Mouse (Mus musculus): ENCODE data around the gene Plin2.

DNA sequence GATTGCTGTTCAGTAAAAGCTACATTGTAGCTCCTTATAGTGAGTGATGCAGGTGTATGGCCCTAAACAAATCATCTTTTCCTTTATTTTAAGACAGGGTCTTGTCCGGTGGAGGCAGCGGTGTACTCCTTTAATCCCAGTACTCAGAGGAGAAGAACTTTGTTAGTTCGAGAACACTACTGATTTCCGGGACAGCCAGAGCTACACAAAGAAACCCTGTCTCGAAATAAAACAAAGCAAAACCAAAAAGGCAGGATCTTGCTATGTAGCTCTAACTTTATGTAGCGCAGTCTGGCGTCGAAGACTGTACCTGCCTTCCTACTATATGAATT, 57.6 kb downstream of the Plin2 start:
- TF ChIP-seq GATA1 (IDR thresholded peaks at IDR 0.05; ENCODE audit: low read length) (no peak), TAL1 (IDR thresholded peaks at IDR 0.05; ENCODE audit: low read length) (no peak)
